Mouse (Mus musculus) liver, embryonic 11.5 days (tissue): ENCODE results near the gene Ddit4l. TPM values are rescaled to one million over a fixed set of nuclear protein-coding genes. Genes with fewer than 3 reads are reported as not detected.
"Not testable (repeated sequence)": the region's sequence is repeated elsewhere in the genome, so short reads cannot be mapped to it uniquely, and the experiment has no call there.

Experiments
- ATAC-seq: fragments of 200-750 bp; cut with Nextera tagmentation; replicated peaks from 2 replicates; pipeline ENCODE4 v1.8.0; 2017; ENCODE audit warnings: moderate number of reproducible peaks, mild to moderate bottlenecking, moderate TSS enrichment, moderate library complexity; ENCODE audit not compliant: low FRiP score
- DNase-seq: peaks from one replicate; pipeline ENCODE4 v3.0.0-alpha.2; 2017; ENCODE audit warnings: low spot score
- H3K27ac ChIP-seq: fragments of 300-500 bp; sonication (generic); 2 replicates; pipeline ENCODE4 v1.5.1; 2014; ENCODE audit warnings: mild to moderate bottlenecking, low read depth, low read length, control low read depth
- H3K27me3 ChIP-seq: fragments of 300-500 bp; sonication (generic); replicated peaks from 2 replicates; pipeline ENCODE4 v1.6.1; 2014; ENCODE audit warnings: low read length, mixed read lengths; ENCODE audit not compliant: control insufficient read depth, insufficient read depth
- H3K36me3 ChIP-seq: fragments of 300-500 bp; sonication (generic); 2 replicates; pipeline ENCODE4 v1.6.1; 2014; ENCODE audit warnings: mild to moderate bottlenecking, low read length, moderate library complexity, mixed read lengths; ENCODE audit not compliant: control insufficient read depth, insufficient read depth
- H3K4me1 ChIP-seq: fragments of 300-500 bp; sonication (generic); replicated peaks from 2 replicates; pipeline ENCODE4 v1.6.1; 2014; ENCODE audit warnings: low read length, mixed read lengths; ENCODE audit not compliant: control insufficient read depth, insufficient read depth
- H3K4me2 ChIP-seq: fragments of 300-500 bp; sonication (generic); 2 replicates; pipeline ENCODE4 v1.6.1; 2014; ENCODE audit warnings: mild to moderate bottlenecking, control low read depth, moderate library complexity
- H3K4me3 ChIP-seq: fragments of 300-500 bp; sonication (generic); 2 replicates; pipeline ENCODE4 v1.5.1; 2014; ENCODE audit warnings: low read depth, low read length, control low read depth
- H3K9ac ChIP-seq: fragments of 300-500 bp; sonication (generic); 2 replicates; pipeline ENCODE4 v1.6.1; 2014; ENCODE audit warnings: low read depth, low read length, control low read depth
- H3K9me3 ChIP-seq: fragments of 300-500 bp; sonication (generic); 2 replicates; pipeline ENCODE4 v1.6.1; 2016; ENCODE audit warnings: low read length, inconsistent platforms, mixed read lengths; ENCODE audit not compliant: control insufficient read depth
- WGBS: fragments of 180-500 bp; shearing (Covaris S2); extraction: QIAGEN DNeasy Blood & Tissue Kit; methylation state at CpG from one replicate; pipeline ENCODE4 v1.1.7; 2014; 5-methylcytosine and 5-hydroxymethylcytosine counted together
- polyA plus RNA-seq: library from polyadenylated mRNA; unstranded; fragments of >200 nt; fragmentation: Nextera tagmentation; extraction: Ambion mirVana; gene quantifications from 2 replicates; pipeline ENCODE4 v1.2.1, GENCODE M21; 2014

Gene Ddit4l
- polyA plus RNA-seq, 1 experiment from 2014 or later, result 0.85 TPM

GRCm38 (mm10) chr3:137641238-137641637 lies 19.8 kb downstream of the Ddit4l start:
- Histone ChIP-seq H3K27ac (no peak overlapping the region), H3K4me1 (no peaks in the 10 kb centered on the region), H3K4me3 (no peak overlapping the region), H3K9me3 (no peaks in the 10 kb centered on the region), H3K4me2 (no peak overlapping the region), H3K9ac (no peak overlapping the region), H3K36me3 (no peaks in the 10 kb centered on the region), H3K27me3 (no peaks in the 10 kb centered on the region)
- no peak for ATAC-seq
- no peak for DNase-seq
- 82% methylated on average over 5 of the region's 5 CpGs for WGBS

- ATAC-seq (no peak), DNase-seq (no peak)
- H3K9me3 ChIP-seq, result no peaks in the 10 kb centered on the region
- H3K27ac ChIP-seq, result no peak overlapping the region
- 65% methylated on average over 8 of the region's 8 CpGs for WGBS
- no peak overlapping the region for H3K4me2 ChIP-seq
- no peaks in the 10 kb centered on the region for H3K36me3 ChIP-seq
- no peaks in the 10 kb centered on the region for H3K27me3 ChIP-seq
- H3K4me3 ChIP-seq, result no peak overlapping the region
- no peak overlapping the region for H3K9ac ChIP-seq
- no peaks in the 10 kb centered on the region for H3K4me1 ChIP-seq
Observed at GRCm38 (mm10) chr3:137642137-137642536, 20.7 kb downstream of the Ddit4l start.

- H3K4me3 ChIP-seq, result no peak overlapping the region
- no peak overlapping the region for H3K4me2 ChIP-seq
- DNase-seq, result no peak
- no peak overlapping the region for H3K9ac ChIP-seq
- no peaks in the 10 kb centered on the region for H3K27me3 ChIP-seq
- H3K4me1 ChIP-seq, result no peaks in the 10 kb centered on the region
- no peaks in the 10 kb centered on the region for H3K36me3 ChIP-seq
- no peak for ATAC-seq
- WGBS, result 75% methylated on average over 3 of the region's 3 CpGs
- H3K27ac ChIP-seq, result no peak overlapping the region
- no peaks in the 10 kb centered on the region for H3K9me3 ChIP-seq
Observed at GRCm38 (mm10) chr3:137642568-137642967, 21.2 kb downstream of the Ddit4l start.

GRCm38 (mm10) chr3:137644081-137644480 lies 22.7 kb downstream of the Ddit4l start:
- ATAC-seq (no peak), DNase-seq (no peak)
- Histone ChIP-seq H3K27ac (no peak overlapping the region), H3K9ac (no peak overlapping the region), H3K4me3 (no peak overlapping the region), H3K4me1 (no peaks in the 10 kb centered on the region), H3K4me2 (no peak overlapping the region), H3K9me3 (no peaks in the 10 kb centered on the region), H3K36me3 (no peaks in the 10 kb centered on the region), H3K27me3 (no peaks in the 10 kb centered on the region)
- 85% methylated on average over 3 of the region's 3 CpGs for WGBS

- H3K27ac ChIP-seq, result no peak overlapping the region
- no peak for ATAC-seq
- H3K4me3 ChIP-seq, result no peak overlapping the region
- 73% methylated on average over 6 of the region's 6 CpGs for WGBS
- H3K4me1 ChIP-seq, result no peaks in the 10 kb centered on the region
- DNase-seq, result no peak
- no peaks in the 10 kb centered on the region for H3K9me3 ChIP-seq
- H3K9ac ChIP-seq, result no peak overlapping the region
- H3K27me3 ChIP-seq, result no peaks in the 10 kb centered on the region
- H3K4me2 ChIP-seq, result no peak overlapping the region
- no peaks in the 10 kb centered on the region for H3K36me3 ChIP-seq
Observed at GRCm38 (mm10) chr3:137644947-137645346, 23.5 kb downstream of the Ddit4l start.

GRCm38 (mm10) chr3:137647427-137648100 lies 26.2 kb downstream of the Ddit4l start:
- Histone ChIP-seq H3K27me3 (no peaks in the 10 kb centered on the region), H3K9ac (no peak overlapping the region), H3K27ac (no peak overlapping the region), H3K4me2 (no peak overlapping the region), H3K4me1 (no peaks in the 10 kb centered on the region), H3K9me3 (no peaks in the 10 kb centered on the region), H3K4me3 (no peak overlapping the region), H3K36me3 (no peaks in the 10 kb centered on the region)
- DNase-seq, result no peak
- ATAC-seq, result no peak
- 79% methylated on average over 12 of the region's 12 CpGs for WGBS

GRCm38 (mm10) chr3:137649112-137649511 lies 27.7 kb downstream of the Ddit4l start:
- no peak overlapping the region for H3K4me2 ChIP-seq
- H3K4me1 ChIP-seq, result no peaks in the 10 kb centered on the region
- H3K27ac ChIP-seq, result no peak overlapping the region
- 68% methylated on average over 5 of the region's 5 CpGs for WGBS
- no peaks in the 10 kb centered on the region for H3K36me3 ChIP-seq
- H3K4me3 ChIP-seq, result no peak overlapping the region
- H3K9me3 ChIP-seq, result no peaks in the 10 kb centered on the region
- DNase-seq (no peak), ATAC-seq (no peak)
- H3K27me3 ChIP-seq, result no peaks in the 10 kb centered on the region
- H3K9ac ChIP-seq, result no peak overlapping the region

GRCm38 (mm10) chr3:137652853-137653252 lies 31.4 kb downstream of the Ddit4l start:
- Histone ChIP-seq H3K27ac (no peak overlapping the region), H3K4me2 (no peak overlapping the region), H3K9me3 (no peaks in the 10 kb centered on the region), H3K4me3 (no peak overlapping the region), H3K4me1 (no peaks in the 10 kb centered on the region), H3K36me3 (no peaks in the 10 kb centered on the region), H3K27me3 (no peaks in the 10 kb centered on the region), H3K9ac (no peak overlapping the region)
- no peak for ATAC-seq
- 86% methylated on average over 2 of the region's 2 CpGs for WGBS
- DNase-seq, result no peak

GRCm38 (mm10) chr3:137671224-137671623 lies 49.8 kb downstream of the Ddit4l start, which contains the start of gene Gm21962:
Gm21962 (plus strand) TSS chr3:137671524.
- H3K4me1 ChIP-seq, DNase-seq, H3K27ac ChIP-seq, H3K27me3 ChIP-seq, ATAC-seq, H3K9me3 ChIP-seq, H3K9ac ChIP-seq, H3K4me3 ChIP-seq, H3K36me3 ChIP-seq, H3K4me2 ChIP-seq: not testable (repeated sequence)
- WGBS, result no CpG with 5 or more reads among the region's 3 CpGs
